Mouse (Mus musculus): Measurements from ENCODE around the gene Cutc. TPM values are rescaled to one million over a fixed set of nuclear protein-coding genes. Genes with fewer than 3 reads are reported as not detected.

Gene Cutc
- polyA plus RNA-seq, 1 experiment: 12.4 TPM

GRCm38 (mm10) chr19:43786249-43787026 is 33.6 kb downstream of the Cutc start:
- Histone ChIP-seq H3K27ac (ENCODE audit: insufficient read depth, low read depth, low read length) (peak overlapping the region; percentile 57), H3K4me1 (ENCODE audit: control insufficient read depth, insufficient read depth, low read length) (peaks cover 20% of the 10 kb centered on the region), H3K4me3 (ENCODE audit: insufficient read depth, low read length) (peak overlapping the region; percentile 6; the same call in 1 of the 2 replicates)
- TF ChIP-seq POLR2A (IDR thresholded peaks at IDR 0.05; ENCODE audit: borderline replicate concordance, low read depth, low read length) (no peak), CTCF (IDR thresholded peaks at IDR 0.05; ENCODE audit: low read depth, low read length) (no peak)

- TF ChIP-seq POLR2A (IDR thresholded peaks at IDR 0.05; ENCODE audit: borderline replicate concordance, low read depth, low read length): no peak
- TF ChIP-seq CTCF (IDR thresholded peaks at IDR 0.05; ENCODE audit: low read depth, low read length): no peak
- peaks cover 15% of the 10 kb centered on the region for H3K4me1 ChIP-seq (ENCODE audit: control insufficient read depth, insufficient read depth, low read length)
- H3K4me3 ChIP-seq (ENCODE audit: insufficient read depth, low read length): no peak overlapping the region
These were observed 37.0 kb downstream of the Cutc start for GRCm38 (mm10) chr19:43789817-43790216.

GRCm38 (mm10) chr19:43792537-43792936 is 39.7 kb downstream of the Cutc start:
- peaks cover 6% of the 10 kb centered on the region for H3K4me1 ChIP-seq (ENCODE audit: control insufficient read depth, insufficient read depth, low read length)
- TF ChIP-seq POLR2A (IDR thresholded peaks at IDR 0.05; ENCODE audit: borderline replicate concordance, low read depth, low read length): no peak
- TF ChIP-seq CTCF (IDR thresholded peaks at IDR 0.05; ENCODE audit: low read depth, low read length): no peak
- H3K27ac ChIP-seq (ENCODE audit: insufficient read depth, low read depth, low read length): no peak overlapping the region
- no peak overlapping the region for H3K4me3 ChIP-seq (ENCODE audit: insufficient read depth, low read length)

More at GRCm38 (mm10) chr19:43789817-43790216, 37.0 kb downstream of the Cutc start:
- H3K27ac ChIP-seq (ENCODE audit: insufficient read depth, low read depth, low read length): no peak overlapping the region

GRCm38 (mm10) chr19:43793951-43794350 is 41.2 kb downstream of the Cutc start:
- no peak overlapping the region for H3K27ac ChIP-seq (ENCODE audit: insufficient read depth, low read depth, low read length)
- H3K4me1 ChIP-seq (ENCODE audit: control insufficient read depth, insufficient read depth, low read length): peaks cover 6% of the 10 kb centered on the region
- H3K4me3 ChIP-seq (ENCODE audit: insufficient read depth, low read length): no peak overlapping the region
- TF ChIP-seq CTCF (IDR thresholded peaks at IDR 0.05; ENCODE audit: low read depth, low read length): no peak
- TF ChIP-seq POLR2A (IDR thresholded peaks at IDR 0.05; ENCODE audit: borderline replicate concordance, low read depth, low read length): no peak

- Histone ChIP-seq H3K27ac (ENCODE audit: insufficient read depth, low read depth, low read length) (no peak overlapping the region), H3K4me3 (ENCODE audit: insufficient read depth, low read length) (no peak overlapping the region), H3K4me1 (ENCODE audit: control insufficient read depth, insufficient read depth, low read length) (peaks cover 6% of the 10 kb centered on the region)
- TF ChIP-seq POLR2A (IDR thresholded peaks at IDR 0.05; ENCODE audit: borderline replicate concordance, low read depth, low read length) (no peak), CTCF (IDR thresholded peaks at IDR 0.05; ENCODE audit: low read depth, low read length) (no peak)
These were observed 42.7 kb downstream of the Cutc start for GRCm38 (mm10) chr19:43795511-43795910.

GRCm38 (mm10) chr19:43797216-43797615 is 44.4 kb downstream of the Cutc start:
- peaks cover 18% of the 10 kb centered on the region for H3K4me1 ChIP-seq (ENCODE audit: control insufficient read depth, insufficient read depth, low read length)
- TF ChIP-seq POLR2A (IDR thresholded peaks at IDR 0.05; ENCODE audit: borderline replicate concordance, low read depth, low read length) (no peak), CTCF (IDR thresholded peaks at IDR 0.05; ENCODE audit: low read depth, low read length) (no peak)
- no peak overlapping the region for H3K4me3 ChIP-seq (ENCODE audit: insufficient read depth, low read length)
- no peak overlapping the region for H3K27ac ChIP-seq (ENCODE audit: insufficient read depth, low read depth, low read length)

GRCm38 (mm10) chr19:43801427-43802051 is 48.7 kb downstream of the Cutc start:
- peak overlapping the region; percentile 82 for H3K27ac ChIP-seq (ENCODE audit: insufficient read depth, low read depth, low read length)

GRCm38 (mm10) chr19:43803866-43804265 is 51.1 kb downstream of the Cutc start:
- Histone ChIP-seq H3K27ac (ENCODE audit: insufficient read depth, low read depth, low read length) (no peak overlapping the region), H3K4me3 (ENCODE audit: insufficient read depth, low read length) (no peak overlapping the region), H3K4me1 (ENCODE audit: control insufficient read depth, insufficient read depth, low read length) (peaks cover 17% of the 10 kb centered on the region)
- TF ChIP-seq CTCF (IDR thresholded peaks at IDR 0.05; ENCODE audit: low read depth, low read length): no peak
- no peak for TF ChIP-seq POLR2A (IDR thresholded peaks at IDR 0.05; ENCODE audit: borderline replicate concordance, low read depth, low read length)

More at GRCm38 (mm10) chr19:43801427-43802051, 48.7 kb downstream of the Cutc start:
- Histone ChIP-seq H3K4me3 (ENCODE audit: insufficient read depth, low read length) (no peak overlapping the region), H3K4me1 (ENCODE audit: control insufficient read depth, insufficient read depth, low read length) (peaks cover 21% of the 10 kb centered on the region)
- TF ChIP-seq POLR2A (IDR thresholded peaks at IDR 0.05; ENCODE audit: borderline replicate concordance, low read depth, low read length): no peak
- no peak for TF ChIP-seq CTCF (IDR thresholded peaks at IDR 0.05; ENCODE audit: low read depth, low read length)

- H3K4me1 ChIP-seq (ENCODE audit: control insufficient read depth, insufficient read depth, low read length): peaks cover 9% of the 10 kb centered on the region
- H3K4me3 ChIP-seq (ENCODE audit: insufficient read depth, low read length): no peak overlapping the region
These were observed 56.5 kb downstream of the Cutc start for GRCm38 (mm10) chr19:43809331-43809730.

GRCm38 (mm10) chr19:43811419-43811818 is 58.6 kb downstream of the Cutc start:
- Histone ChIP-seq H3K4me3 (ENCODE audit: insufficient read depth, low read length) (no peak overlapping the region), H3K27ac (ENCODE audit: insufficient read depth, low read depth, low read length) (no peak overlapping the region), H3K4me1 (ENCODE audit: control insufficient read depth, insufficient read depth, low read length) (peaks cover 18% of the 10 kb centered on the region)
- TF ChIP-seq POLR2A (IDR thresholded peaks at IDR 0.05; ENCODE audit: borderline replicate concordance, low read depth, low read length) (no peak), CTCF (IDR thresholded peaks at IDR 0.05; ENCODE audit: low read depth, low read length) (no peak)

More at GRCm38 (mm10) chr19:43809331-43809730, 56.5 kb downstream of the Cutc start:
- H3K27ac ChIP-seq (ENCODE audit: insufficient read depth, low read depth, low read length): no peak overlapping the region
- TF ChIP-seq POLR2A (IDR thresholded peaks at IDR 0.05; ENCODE audit: borderline replicate concordance, low read depth, low read length) (no peak), CTCF (IDR thresholded peaks at IDR 0.05; ENCODE audit: low read depth, low read length) (no peak)

Data from bone marrow macrophage, adult 2 months (primary cell).